Mouse (Mus musculus): ENCODE results near the gene Pam16. TPM values are rescaled to one million over a fixed set of nuclear protein-coding genes. Genes with fewer than 3 reads are reported as not detected.
A peak's percentile ranks its signal among the peaks of the same experiment; 100 is the strongest.
"Not testable (repeated sequence)": the region's sequence is repeated elsewhere in the genome, so short reads cannot be mapped to it uniquely, and the experiment has no call there.

Gene Pam16
- polyA plus RNA-seq, 1 experiment from 2014 or later, result 192 TPM

DNA sequence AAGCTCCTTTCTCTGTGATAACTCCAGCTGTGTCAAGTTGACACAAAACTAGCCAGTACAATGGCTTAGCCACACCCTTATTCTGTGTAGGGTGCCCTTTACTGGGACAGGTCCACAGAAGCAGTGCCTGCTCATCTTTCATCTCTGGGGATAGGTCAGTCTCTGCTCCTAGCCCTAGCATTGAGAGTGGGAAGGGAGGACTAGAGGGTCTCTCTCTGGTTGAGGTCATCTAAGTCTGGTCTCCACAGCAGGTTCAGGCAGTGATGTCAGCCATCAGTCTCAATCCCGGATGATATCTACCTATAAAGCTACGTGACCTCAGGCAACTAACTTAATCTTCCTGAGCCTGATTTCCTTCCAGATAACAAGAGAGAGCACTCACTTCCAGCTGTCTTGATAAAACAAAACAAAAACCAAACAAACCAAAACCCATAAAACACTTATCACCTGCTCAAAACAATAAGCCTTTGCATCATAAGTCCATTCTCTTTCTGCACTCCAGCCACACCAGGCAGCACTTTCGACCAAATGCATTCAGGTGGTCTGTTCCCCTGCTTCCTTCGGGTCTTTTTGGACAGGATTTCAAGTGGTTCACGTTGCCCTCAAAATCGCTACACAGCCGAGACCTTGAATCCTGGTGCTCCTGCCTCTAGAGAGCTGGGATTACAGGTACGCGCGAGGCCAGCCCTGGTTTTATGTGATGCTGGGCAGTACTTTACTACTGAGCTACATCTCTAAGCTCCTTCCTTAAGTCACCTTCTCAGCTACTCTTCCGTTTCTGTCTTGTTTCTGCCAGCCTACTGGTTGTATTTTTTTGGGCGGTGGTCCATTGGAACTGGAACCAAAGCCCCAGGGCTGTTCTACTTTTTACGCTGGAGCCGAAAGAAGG, 38.9 kb downstream of the Pam16 start:
- H3K9me3 ChIP-seq (replicated peaks; ENCODE audit: control insufficient read depth, low read length), result no peaks in the 10 kb centered on the region
- H3K4me2 ChIP-seq (ENCODE audit: low read length), result peak overlapping the region; percentile 58
- H3K36me3 ChIP-seq (ENCODE audit: control insufficient read depth, insufficient read depth, low read length), result 0 out of 2 replicates have a peak, but pooled peaks cover 3% of the 10 kb centered on the region
- H3K9ac ChIP-seq (ENCODE audit: low read length), result peak overlapping the region; percentile 64
- peak overlapping the region; percentile 46 for H3K4me3 ChIP-seq (ENCODE audit: low read depth, low read length)
- no peak for DNase-seq (ENCODE audit: low spot score)
- H3K27ac ChIP-seq (ENCODE audit: low read depth, low read length), result peak overlapping the region; percentile 66; the same call in 1 of the 2 replicates
- no peaks in the 10 kb centered on the region for H3K27me3 ChIP-seq (replicated peaks; ENCODE audit: control insufficient read depth, insufficient read depth, low read length)
- H3K4me1 ChIP-seq (ENCODE audit: control insufficient read depth, insufficient read depth, low read length), result no peaks in the 10 kb centered on the region
- WGBS, result 11% methylated on average over 14 of the region's 14 CpGs
- ATAC-seq, result peak; percentile 44

DNA sequence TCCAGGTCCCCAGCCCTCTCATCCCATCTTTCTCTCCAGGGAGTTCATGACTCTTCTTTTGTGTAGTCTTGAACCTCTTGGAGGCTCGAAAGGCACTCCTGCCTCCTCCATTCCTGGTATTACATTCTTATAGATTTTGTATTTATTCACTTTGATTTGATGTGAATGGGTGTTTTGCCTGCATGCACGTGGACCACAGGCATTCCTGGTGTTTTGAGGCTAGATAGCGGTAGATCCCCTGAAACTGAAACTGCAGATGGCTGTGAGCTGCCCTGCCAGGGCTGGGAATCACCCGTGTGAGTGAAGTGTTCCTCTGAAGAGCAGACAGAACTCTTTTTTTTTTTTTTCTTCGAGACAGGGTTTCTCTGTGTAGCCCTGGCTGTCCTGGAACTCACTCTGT, 40.4 kb downstream of the Pam16 start:
- no peak for ATAC-seq
- no peaks in the 10 kb centered on the region for H3K9me3 ChIP-seq (replicated peaks; ENCODE audit: control insufficient read depth, low read length)
- WGBS, result 76% methylated on average over 5 of the region's 5 CpGs
- H3K9ac ChIP-seq (ENCODE audit: low read length), result no peak overlapping the region
- DNase-seq (ENCODE audit: low spot score), result no peak
- no peak overlapping the region for H3K4me2 ChIP-seq (ENCODE audit: low read length)
- H3K27me3 ChIP-seq (replicated peaks; ENCODE audit: control insufficient read depth, insufficient read depth, low read length), result no peaks in the 10 kb centered on the region
- no peak overlapping the region for H3K4me3 ChIP-seq (ENCODE audit: low read depth, low read length)
- no peaks in the 10 kb centered on the region for H3K36me3 ChIP-seq (ENCODE audit: control insufficient read depth, insufficient read depth, low read length)
- H3K27ac ChIP-seq (ENCODE audit: low read depth, low read length), result no peak overlapping the region
- H3K4me1 ChIP-seq (ENCODE audit: control insufficient read depth, insufficient read depth, low read length), result no peaks in the 10 kb centered on the region

DNA sequence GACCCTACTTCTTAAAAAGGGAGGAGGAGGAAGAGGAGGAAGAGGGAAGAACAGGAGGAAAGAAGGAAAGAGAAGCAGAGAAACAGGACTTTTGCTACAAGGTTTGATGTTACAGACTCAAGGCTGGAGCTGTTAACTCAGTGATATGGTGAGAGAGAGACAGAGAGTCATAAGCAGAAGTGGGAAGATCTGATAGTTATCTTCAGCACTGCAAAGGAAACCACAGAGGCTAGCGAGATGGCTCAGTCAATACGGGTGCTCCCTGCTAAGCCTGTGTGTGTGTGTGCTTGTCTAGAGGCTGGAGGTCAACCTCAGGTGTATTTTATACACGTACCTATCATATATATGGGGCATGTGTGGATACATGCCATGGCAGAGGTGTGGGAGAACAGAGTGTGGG, 41.0 kb downstream of the Pam16 start:
- DNase-seq (ENCODE audit: low spot score) (no peak), ATAC-seq (no peak)
- Histone ChIP-seq H3K9me3 (replicated peaks; ENCODE audit: control insufficient read depth, low read length) (no peaks in the 10 kb centered on the region), H3K4me3 (ENCODE audit: low read depth, low read length) (no peak overlapping the region), H3K36me3 (ENCODE audit: control insufficient read depth, insufficient read depth, low read length) (no peaks in the 10 kb centered on the region), H3K4me2 (ENCODE audit: low read length) (no peak overlapping the region), H3K4me1 (ENCODE audit: control insufficient read depth, insufficient read depth, low read length) (no peaks in the 10 kb centered on the region), H3K27me3 (replicated peaks; ENCODE audit: control insufficient read depth, insufficient read depth, low read length) (no peaks in the 10 kb centered on the region), H3K27ac (ENCODE audit: low read depth, low read length) (no peak overlapping the region), H3K9ac (ENCODE audit: low read length) (no peak overlapping the region)
- WGBS, result 89% methylated on average over 3 of the region's 3 CpGs

DNA sequence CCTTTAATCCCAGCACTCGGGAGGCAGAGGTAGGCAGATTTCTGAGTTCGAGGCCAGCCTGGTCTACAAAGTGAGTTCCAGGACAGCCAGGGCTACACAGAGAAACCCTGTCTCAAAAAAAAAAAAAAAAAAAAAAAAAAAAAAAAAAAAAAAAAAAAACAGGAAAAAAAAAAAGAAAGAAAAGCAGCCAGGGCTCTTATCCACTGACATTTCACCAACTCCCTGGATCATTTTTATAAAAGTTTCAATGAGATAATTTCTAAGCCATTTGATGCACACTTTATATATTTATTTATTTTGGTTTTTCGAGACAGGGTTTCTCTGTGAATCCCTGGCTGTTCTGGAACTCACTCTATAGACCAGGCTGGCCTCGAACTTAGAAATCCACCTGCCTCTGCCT, 43.6 kb downstream of the Pam16 start:
- WGBS, result 86% methylated on average over 4 of the region's 4 CpGs
- H3K9ac ChIP-seq (ENCODE audit: low read length); ATAC-seq; H3K9me3 ChIP-seq (replicated peaks; ENCODE audit: control insufficient read depth, low read length); H3K27me3 ChIP-seq (replicated peaks; ENCODE audit: control insufficient read depth, insufficient read depth, low read length); H3K4me1 ChIP-seq (ENCODE audit: control insufficient read depth, insufficient read depth, low read length); H3K4me2 ChIP-seq (ENCODE audit: low read length); DNase-seq (ENCODE audit: low spot score); H3K27ac ChIP-seq (ENCODE audit: low read depth, low read length); H3K4me3 ChIP-seq (ENCODE audit: low read depth, low read length); H3K36me3 ChIP-seq (ENCODE audit: control insufficient read depth, insufficient read depth, low read length): not testable (repeated sequence)

DNA sequence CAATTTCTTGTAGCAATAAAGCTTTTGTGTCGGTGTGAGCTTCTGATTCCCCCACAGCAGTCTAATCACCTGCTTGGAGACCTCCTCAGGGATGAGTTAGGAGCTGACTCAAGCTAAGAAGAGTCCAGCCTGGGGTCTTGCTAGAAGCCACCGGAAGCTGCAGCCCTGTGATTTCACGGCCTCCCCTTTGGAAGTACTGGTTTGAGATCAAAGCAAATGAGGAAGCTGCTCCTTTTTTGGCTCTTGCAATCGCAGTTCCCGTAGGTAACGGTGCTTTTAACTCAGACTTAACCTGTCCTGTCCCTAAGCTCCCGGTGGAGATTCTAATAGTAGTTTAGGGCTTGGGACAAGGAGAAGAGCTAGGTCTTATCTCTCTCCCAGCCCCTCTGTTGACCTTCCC, 46.2 kb downstream of the Pam16 start:
- Histone ChIP-seq H3K4me2 (ENCODE audit: low read length) (no peak overlapping the region), H3K4me1 (ENCODE audit: control insufficient read depth, insufficient read depth, low read length) (no peaks in the 10 kb centered on the region)

DNA sequence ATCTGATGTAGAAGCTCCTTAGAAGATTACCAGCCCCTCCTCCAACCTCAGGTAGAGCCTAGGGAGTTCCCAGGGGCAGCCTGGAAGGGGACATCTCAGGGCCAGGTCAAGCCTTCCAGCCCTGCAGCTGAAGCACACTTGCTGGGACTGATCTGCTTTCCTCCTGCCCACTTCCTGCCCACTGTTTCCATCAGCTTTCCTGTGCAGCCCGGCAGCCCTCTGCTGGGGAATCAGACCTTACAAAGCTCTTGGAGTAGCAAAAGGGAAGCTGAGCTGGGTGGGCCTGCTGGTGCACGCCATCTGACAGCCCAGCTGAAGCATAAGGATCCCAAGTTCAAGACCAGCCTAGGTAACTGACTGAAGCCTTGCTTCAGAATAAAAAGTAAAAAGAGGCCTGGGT, 47.9 kb downstream of the Pam16 start:
- H3K4me2 ChIP-seq (ENCODE audit: low read length), result no peak overlapping the region
- H3K4me3 ChIP-seq (ENCODE audit: low read depth, low read length), result no peak overlapping the region
- no peaks in the 10 kb centered on the region for H3K4me1 ChIP-seq (ENCODE audit: control insufficient read depth, insufficient read depth, low read length)
- no peaks in the 10 kb centered on the region for H3K9me3 ChIP-seq (replicated peaks; ENCODE audit: control insufficient read depth, low read length)
- H3K9ac ChIP-seq (ENCODE audit: low read length), result no peak overlapping the region
- no peak for DNase-seq (ENCODE audit: low spot score)
- ATAC-seq, result no peak
- H3K27ac ChIP-seq (ENCODE audit: low read depth, low read length), result no peak overlapping the region
- H3K36me3 ChIP-seq (ENCODE audit: control insufficient read depth, insufficient read depth, low read length), result no peaks in the 10 kb centered on the region
- 66% methylated on average over 2 of the region's 2 CpGs for WGBS
- H3K27me3 ChIP-seq (replicated peaks; ENCODE audit: control insufficient read depth, insufficient read depth, low read length), result no peaks in the 10 kb centered on the region

More for the DNA sequence above, 46.2 kb downstream of the Pam16 start:
- Histone ChIP-seq H3K36me3 (ENCODE audit: control insufficient read depth, insufficient read depth, low read length) (no peaks in the 10 kb centered on the region), H3K9ac (ENCODE audit: low read length) (no peak overlapping the region), H3K4me3 (ENCODE audit: low read depth, low read length) (no peak overlapping the region), H3K9me3 (replicated peaks; ENCODE audit: control insufficient read depth, low read length) (no peaks in the 10 kb centered on the region), H3K27me3 (replicated peaks; ENCODE audit: control insufficient read depth, insufficient read depth, low read length) (no peaks in the 10 kb centered on the region), H3K27ac (ENCODE audit: low read depth, low read length) (no peak overlapping the region)
- no peak for DNase-seq (ENCODE audit: low spot score)
- WGBS, result 84% methylated on average over 7 of the region's 7 CpGs
- no peak for ATAC-seq

DNA sequence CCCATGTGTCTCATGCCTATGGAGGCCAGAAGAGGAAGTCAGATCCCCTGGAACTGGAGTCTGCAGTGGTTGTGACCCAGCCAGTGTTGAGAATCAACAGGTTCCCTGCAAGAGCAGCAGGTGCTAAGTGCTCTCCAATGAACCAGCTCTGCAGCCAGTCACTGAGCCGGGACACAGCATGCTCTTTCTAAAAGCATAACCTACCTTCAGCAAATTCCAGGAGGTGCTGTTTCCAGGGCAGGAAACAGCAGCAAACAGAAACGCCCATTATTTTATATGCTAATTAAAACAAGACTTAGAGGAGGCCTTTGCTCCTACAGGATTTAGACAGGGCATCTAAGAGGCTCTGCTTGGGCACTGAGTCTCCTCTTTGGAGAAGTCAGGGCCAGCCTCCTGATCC, 48.8 kb downstream of the Pam16 start:
- Histone ChIP-seq H3K9ac (ENCODE audit: low read length) (no peak overlapping the region), H3K36me3 (ENCODE audit: control insufficient read depth, insufficient read depth, low read length) (no peaks in the 10 kb centered on the region), H3K27ac (ENCODE audit: low read depth, low read length) (no peak overlapping the region), H3K9me3 (replicated peaks; ENCODE audit: control insufficient read depth, low read length) (no peaks in the 10 kb centered on the region), H3K4me3 (ENCODE audit: low read depth, low read length) (no peak overlapping the region), H3K27me3 (replicated peaks; ENCODE audit: control insufficient read depth, insufficient read depth, low read length) (no peaks in the 10 kb centered on the region), H3K4me2 (ENCODE audit: low read length) (no peak overlapping the region), H3K4me1 (ENCODE audit: control insufficient read depth, insufficient read depth, low read length) (no peaks in the 10 kb centered on the region)
- WGBS, result 53% methylated on average over 2 of the region's 2 CpGs
- ATAC-seq, result no peak
- no peak for DNase-seq (ENCODE audit: low spot score)

DNA sequence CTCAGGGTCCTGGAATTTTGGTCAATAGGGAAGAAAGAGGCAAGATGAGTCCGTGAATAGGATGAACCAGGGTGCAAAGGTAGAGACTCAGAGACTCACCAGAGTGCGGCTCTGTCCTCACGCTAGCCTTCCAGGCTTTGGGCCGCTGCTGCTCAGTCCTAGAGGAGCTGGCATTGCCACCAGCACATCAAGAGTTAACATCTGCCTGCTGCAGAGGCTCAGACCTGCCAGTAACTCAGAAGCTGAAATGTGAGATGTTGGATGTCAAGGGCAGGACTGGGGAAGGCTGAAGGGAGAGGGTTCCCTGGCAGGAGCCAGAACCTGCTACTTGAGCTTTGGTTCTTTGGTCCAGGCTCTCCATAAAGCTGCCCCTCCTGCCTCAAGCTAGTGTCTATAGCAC, 54.1 kb downstream of the Pam16 start:
- Histone ChIP-seq H3K9ac (ENCODE audit: low read length) (no peak overlapping the region), H3K9me3 (replicated peaks; ENCODE audit: control insufficient read depth, low read length) (no peaks in the 10 kb centered on the region), H3K4me2 (ENCODE audit: low read length) (no peak overlapping the region), H3K36me3 (ENCODE audit: control insufficient read depth, insufficient read depth, low read length) (no peaks in the 10 kb centered on the region), H3K4me1 (ENCODE audit: control insufficient read depth, insufficient read depth, low read length) (no peaks in the 10 kb centered on the region), H3K4me3 (ENCODE audit: low read depth, low read length) (no peak overlapping the region), H3K27ac (ENCODE audit: low read depth, low read length) (no peak overlapping the region), H3K27me3 (replicated peaks; ENCODE audit: control insufficient read depth, insufficient read depth, low read length) (no peaks in the 10 kb centered on the region)
- DNase-seq (ENCODE audit: low spot score) (no peak), ATAC-seq (no peak)
- WGBS, result 51% methylated on average over 4 of the region's 4 CpGs

DNA sequence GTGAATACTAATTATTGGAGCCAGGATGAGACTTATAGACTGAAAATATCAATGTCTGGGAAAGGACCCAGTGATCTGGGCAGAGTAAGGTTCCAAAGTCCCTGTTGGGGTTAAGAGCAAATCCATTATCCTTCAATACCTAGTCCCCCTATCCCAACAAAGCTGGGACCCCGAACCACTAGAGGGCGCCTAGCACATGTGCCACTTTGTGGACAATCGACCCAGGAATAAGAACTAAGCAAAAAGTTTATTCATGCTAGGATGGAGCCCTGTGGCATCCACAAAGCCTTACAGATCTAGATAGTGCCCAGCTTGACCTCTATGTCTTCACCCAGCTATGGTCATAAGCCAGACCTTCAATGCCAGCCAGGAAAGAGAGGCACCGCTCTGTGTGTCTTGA, 56.9 kb downstream of the Pam16 start:
- Histone ChIP-seq H3K27me3 (replicated peaks; ENCODE audit: control insufficient read depth, insufficient read depth, low read length) (no peaks in the 10 kb centered on the region), H3K9ac (ENCODE audit: low read length) (no peak overlapping the region), H3K4me3 (ENCODE audit: low read depth, low read length) (no peak overlapping the region), H3K4me1 (ENCODE audit: control insufficient read depth, insufficient read depth, low read length) (no peaks in the 10 kb centered on the region), H3K9me3 (replicated peaks; ENCODE audit: control insufficient read depth, low read length) (no peaks in the 10 kb centered on the region), H3K36me3 (ENCODE audit: control insufficient read depth, insufficient read depth, low read length) (no peaks in the 10 kb centered on the region), H3K4me2 (ENCODE audit: low read length) (no peak overlapping the region), H3K27ac (ENCODE audit: low read depth, low read length) (no peak overlapping the region)
- ATAC-seq (peak; percentile 78), DNase-seq (ENCODE audit: low spot score) (peak; percentile 91)
- 20% methylated on average over 4 of the region's 4 CpGs for WGBS
